Mouse (Mus musculus): ENCODE results near the gene Epor. TPM values are rescaled to one million over a fixed set of nuclear protein-coding genes. Genes with fewer than 3 reads are reported as not detected.

Gene Epor
- total RNA-seq, 2 experiments from 2014 or later, result 2.0 to 3.2 TPM

GRCm38 (mm10) chr9:21968883-21969282 is 5.6 kb upstream of the Epor start:
- no peak for DNase-seq (ENCODE audit: low spot score in 2 of 2)

GRCm38 (mm10) chr9:21962416-21963059 is 768 bp downstream of the Epor start:
- DNase-seq (ENCODE audit: low spot score in 2 of 2), result peak; percentile 61 to 70

GRCm38 (mm10) chr9:21962010-21962409 is 1.3 kb downstream of the Epor start:
- no peak for DNase-seq (ENCODE audit: low spot score in 2 of 2)

- DNase-seq (ENCODE audit: low spot score in 2 of 2), result no peak
Observed at GRCm38 (mm10) chr9:21961366-21961980, 1.8 kb downstream of the Epor start.

- DNase-seq (ENCODE audit: low spot score in 2 of 2), result no peak
Observed at GRCm38 (mm10) chr9:21960558-21961208, 2.6 kb downstream of the Epor start.

DNA sequence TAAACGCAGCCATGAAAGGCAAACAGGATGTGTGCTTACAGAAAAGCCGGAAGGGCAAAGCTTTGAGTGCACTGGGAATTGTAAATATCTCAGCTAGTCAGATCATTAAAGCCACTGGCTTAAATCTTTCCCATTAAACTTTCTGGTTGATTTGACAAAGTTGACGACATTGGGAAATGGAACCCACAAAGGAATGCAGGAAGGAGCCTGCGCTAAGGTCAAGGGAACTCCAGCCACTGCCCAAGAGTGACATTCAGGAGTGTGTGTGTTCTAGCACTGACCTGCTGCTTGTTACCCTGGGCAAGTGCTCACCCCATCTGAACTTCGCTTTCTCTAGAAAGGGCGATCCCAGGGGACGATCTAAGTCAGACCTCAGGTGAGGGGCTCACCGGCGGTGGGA is 3.2 kb downstream of the Epor start:
- DNase-seq (ENCODE audit: low spot score in 2 of 2), result no peak

- DNase-seq (ENCODE audit: low spot score in 2 of 2), result no peak
Observed at GRCm38 (mm10) chr9:21959244-21959643, 4.1 kb downstream of the Epor start.

DNA sequence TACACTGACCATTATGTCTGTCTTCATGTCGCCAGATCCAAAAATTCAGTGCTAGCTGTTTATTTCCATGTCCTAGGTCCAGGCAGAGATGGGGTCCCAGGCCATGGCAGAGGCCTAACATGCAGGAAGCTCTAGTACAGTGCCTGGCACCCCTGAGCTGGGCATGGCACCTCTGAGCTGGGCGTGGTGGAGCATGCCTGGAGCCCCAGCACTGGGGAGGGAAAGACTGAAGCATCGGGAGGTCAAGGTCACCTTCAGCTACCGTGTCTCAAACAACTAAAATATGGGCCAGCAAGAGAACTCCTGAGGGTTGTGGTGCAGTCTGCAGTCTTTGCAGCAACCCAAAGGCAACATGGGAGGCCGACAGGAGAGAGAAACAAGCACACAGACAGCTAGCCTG is 4.9 kb downstream of the Epor start:
- no peak for DNase-seq (ENCODE audit: low spot score in 2 of 2)

- DNase-seq (ENCODE audit: low spot score in 2 of 2), result peak; percentile 100
Observed at GRCm38 (mm10) chr9:21955570-21956281, 7.6 kb downstream of the Epor start, which contains the start of gene Swsap1. Swsap1 (plus strand) TSS chr9:21955755.

- no peak for DNase-seq (ENCODE audit: low spot score in 2 of 2)
Observed at GRCm38 (mm10) chr9:21955225-21955569, 8.1 kb downstream of the Epor start.

DNA sequence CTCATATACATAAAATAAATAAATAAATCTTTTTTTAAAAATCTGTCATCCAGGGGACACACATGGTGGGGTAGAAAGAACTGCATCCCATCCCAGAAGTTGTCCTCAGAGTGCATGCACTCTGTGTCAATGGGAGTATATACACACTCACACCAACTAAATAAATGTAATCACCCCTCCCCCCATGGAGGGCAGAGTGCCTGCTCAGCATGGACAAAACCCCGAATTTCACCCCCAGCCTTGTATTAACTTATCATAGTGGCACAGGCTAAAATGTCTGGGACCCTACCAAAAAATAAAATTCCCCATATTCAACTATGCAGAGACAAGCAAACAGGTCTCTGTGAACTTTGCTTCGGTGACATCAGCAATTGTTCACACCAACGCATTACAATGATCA is 8.7 kb downstream of the Epor start:
- DNase-seq (ENCODE audit: low spot score in 2 of 2), result no peak

DNA sequence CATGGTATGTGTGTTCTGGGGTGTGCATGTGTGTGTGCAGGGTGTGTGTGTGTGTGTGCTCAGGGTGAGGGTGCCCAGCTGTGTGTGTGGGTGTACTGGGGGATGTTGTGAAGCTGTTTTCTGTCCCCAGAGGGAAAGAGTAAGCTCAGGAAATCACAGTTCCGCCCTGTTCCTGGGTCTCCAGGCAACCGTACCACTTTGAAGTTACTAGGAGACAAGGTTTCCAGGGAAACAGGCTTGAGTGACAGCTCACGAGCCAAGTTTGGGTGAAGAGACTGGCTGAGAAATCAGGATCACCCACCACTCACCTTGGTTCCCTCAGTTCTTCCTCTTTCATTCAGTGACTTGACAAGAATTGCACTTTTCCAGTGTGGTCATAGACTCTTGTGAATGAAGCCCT is 9.7 kb downstream of the Epor start:
- DNase-seq (ENCODE audit: low spot score in 2 of 2), result peak; percentile 45 to 53

DNA sequence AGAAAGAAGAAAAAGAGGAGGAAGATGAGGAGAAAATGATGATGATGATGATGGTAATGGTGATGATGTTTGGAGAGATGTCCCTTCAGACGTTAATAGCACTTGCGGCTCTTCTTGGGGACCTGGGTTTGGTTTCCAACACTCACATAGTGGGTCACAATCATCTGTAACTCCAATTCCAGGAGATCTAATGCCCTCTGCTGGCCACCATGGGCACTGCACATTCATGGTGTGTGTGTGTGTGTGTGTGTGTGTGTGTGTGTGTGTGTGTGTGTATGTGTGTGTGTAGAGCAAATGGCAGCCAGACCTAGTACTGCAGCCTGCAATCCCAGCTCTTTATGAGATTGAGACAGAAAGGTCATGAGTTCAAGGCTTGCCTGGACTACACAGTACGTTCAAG is 11.3 kb downstream of the Epor start:
- DNase-seq (ENCODE audit: low spot score in 2 of 2), result no peak

DNA sequence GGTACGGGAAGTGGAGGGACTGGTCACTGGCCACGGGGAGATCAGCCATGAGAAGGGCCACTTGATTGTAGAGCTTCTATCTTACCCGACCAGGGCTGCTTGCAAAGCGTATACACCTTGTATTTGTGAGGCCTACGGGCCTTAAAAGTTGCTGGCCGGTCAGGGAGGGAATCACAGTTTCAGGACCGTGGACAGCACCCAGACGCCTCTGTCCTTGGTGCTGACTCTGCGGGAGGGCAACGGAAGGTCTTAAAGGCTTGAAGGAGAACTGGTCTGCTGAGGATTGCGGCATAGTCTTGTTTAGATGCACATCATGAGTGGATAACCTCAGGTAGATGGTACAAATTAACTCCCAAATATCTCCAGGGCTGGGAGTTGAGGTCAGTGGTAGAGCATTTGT is 13.0 kb downstream of the Epor start:
- DNase-seq (ENCODE audit: low spot score in 2 of 2), result peak; percentile 68 to 70

DNA sequence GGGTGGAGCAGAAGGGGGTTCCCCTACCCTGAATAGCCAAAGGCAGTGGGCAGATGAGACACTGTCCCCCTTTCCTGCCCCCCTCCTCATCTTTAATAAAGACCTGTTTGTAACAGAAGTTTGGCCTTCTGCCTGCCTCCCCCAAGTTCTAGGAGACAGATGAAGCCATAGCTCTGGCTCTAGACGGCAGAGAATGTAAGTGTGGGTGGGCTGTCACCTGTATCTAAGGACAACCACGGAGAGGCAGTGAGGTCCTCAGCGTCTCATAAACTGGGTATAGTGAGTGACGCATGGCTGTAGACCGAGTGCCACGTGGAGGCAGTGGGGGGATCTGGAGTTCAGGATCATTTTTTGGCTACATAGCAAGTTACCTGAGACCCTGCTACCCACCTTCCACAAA is 14.5 kb downstream of the Epor start:
- peak in 1 of 2 experiments; percentile 47 for DNase-seq (ENCODE audit: low spot score in 2 of 2)

- DNase-seq (ENCODE audit: low spot score in 2 of 2), result no peak
Observed at GRCm38 (mm10) chr9:21948146-21948545, 15.2 kb downstream of the Epor start.

DNA sequence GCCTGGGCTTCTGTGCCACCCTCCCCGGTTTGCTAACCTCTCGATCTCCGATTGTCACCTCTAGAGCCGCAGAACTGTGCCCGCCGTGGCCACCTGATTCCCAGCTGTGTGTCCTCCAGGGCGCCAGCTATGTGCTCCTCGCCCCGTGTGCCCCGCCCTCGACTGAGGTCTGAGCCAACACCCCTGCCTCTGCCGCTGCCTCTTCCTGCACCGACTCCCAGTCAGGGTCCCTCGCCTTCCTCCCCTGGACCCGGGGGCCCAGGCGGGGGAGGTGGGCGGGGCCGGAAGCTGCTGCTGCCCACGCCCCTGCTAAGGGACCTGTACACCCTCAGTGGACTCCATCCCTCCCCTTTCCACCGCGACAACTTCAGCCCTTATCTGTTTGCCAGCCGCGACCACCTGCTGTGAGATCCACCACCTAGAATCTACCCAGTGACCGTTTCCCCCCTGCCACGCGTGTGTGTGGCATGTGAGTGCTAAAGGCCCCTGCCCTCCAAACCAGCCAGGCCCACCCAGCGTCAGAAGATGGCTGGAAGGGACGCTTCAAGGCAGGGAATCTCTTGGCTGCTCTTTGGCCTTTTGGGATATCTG is 15.7 kb downstream of the Epor start:
- DNase-seq (ENCODE audit: low spot score in 2 of 2), result no peak

DNA sequence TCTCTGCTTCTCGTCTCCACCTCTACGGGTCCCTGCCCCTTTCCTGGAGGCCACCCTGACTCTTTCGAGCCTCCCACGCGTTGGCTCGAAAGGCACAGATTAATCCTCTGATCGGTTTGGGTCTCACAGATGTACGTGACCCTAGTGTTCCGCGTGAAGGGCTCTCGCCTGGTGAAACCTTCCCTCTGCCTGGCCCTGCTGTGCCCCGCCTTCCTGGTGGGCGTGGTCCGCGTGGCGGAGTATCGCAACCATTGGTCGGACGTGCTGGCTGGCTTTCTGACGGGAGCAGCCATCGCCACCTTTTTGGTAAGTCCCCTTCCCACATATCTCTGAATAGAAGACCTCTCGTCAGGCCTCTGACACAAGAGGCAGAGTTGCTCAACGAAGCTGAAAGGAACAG is 19.0 kb downstream of the Epor start:
- DNase-seq (ENCODE audit: low spot score in 2 of 2), result no peak

- DNase-seq (ENCODE audit: low spot score in 2 of 2), result no peak
Observed at GRCm38 (mm10) chr9:21943638-21944037, 19.7 kb downstream of the Epor start.

DNA sequence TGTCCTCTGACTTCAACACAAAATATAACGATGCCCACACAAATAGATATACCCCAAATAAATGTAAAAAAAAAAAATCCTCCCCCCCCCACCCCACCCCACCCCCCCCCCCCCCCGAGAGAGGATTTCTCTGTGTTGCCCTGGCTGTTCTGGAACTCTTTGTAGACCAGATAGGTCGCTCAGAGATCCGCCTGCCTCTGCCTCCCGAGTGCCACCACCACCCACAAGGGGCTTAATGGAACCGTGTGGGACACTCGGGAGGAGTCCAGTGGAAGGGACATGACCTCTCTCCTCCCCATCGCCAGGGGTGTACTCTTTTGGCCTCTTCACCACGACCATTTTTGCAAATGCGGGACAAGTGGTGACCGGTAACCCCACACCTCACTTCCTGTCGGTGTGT is 20.3 kb downstream of the Epor start:
- DNase-seq (ENCODE audit: low spot score in 2 of 2), result no peak

DNA sequence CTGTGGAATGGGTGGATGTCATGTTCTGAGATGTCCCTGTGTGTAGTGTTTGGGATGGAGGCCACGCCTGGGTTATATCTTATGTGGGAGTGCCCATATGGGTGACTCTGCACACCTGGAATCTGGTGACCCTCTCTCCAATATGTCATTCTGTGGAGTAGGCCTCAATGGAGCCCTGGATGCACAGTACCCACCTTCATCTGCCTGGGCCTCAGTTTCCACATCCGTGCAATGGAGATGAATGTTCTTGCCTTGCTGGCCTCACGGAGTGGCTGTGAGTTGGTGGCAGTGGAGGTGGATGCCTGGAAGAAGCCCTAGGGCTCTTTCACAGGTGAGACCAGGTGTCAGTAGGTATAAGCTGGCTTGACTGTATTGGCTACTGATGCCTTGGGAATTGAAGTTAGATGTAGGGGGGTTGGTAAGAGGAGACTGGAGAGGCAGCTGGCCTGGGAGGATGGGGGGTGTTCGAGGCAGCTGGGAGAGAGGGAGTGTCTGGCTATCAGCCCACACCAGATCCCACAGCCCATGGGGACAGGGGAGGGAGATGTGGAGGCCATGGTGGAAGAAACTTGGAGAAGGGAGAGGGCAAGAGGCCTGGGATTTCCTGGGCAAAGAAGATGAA is 25.0 kb downstream of the Epor start:
- peak in 1 of 2 experiments; percentile 31 for DNase-seq (ENCODE audit: low spot score in 2 of 2)
